Mouse (Mus musculus) hindbrain, embryonic 12.5 days (tissue): ENCODE measurements at regions not wholly inside any gene's neighbourhood (a gene's known extent, or its start where the extent isn't known, plus 50 kb on each side); places are given as distances from the start of the nearest gene placed in this dataset.

Source experiments
- ATAC-seq: fragments of 200-750 bp; cut with Nextera tagmentation; 2 replicates; pipeline ENCODE4 v1.8.0; 2017; ENCODE audit warnings: moderate TSS enrichment; ENCODE audit not compliant: low FRiP score
- H3K27ac ChIP-seq: fragments of 300-500 bp; sonication (generic); 2 replicates; pipeline ENCODE4 v1.5.1; 2016; ENCODE audit warnings: mild to moderate bottlenecking
- H3K27me3 ChIP-seq: fragments of 300-500 bp; sonication (generic); 2 replicates; pipeline ENCODE4 v1.6.1; 2016; ENCODE audit warnings: mild to moderate bottlenecking
- H3K36me3 ChIP-seq: fragments of 300-500 bp; sonication (generic); 2 replicates; pipeline ENCODE4 v1.6.1; 2016; ENCODE audit warnings: mild to moderate bottlenecking
- H3K4me1 ChIP-seq: fragments of 300-500 bp; sonication (generic); 2 replicates; pipeline ENCODE4 v1.6.1; 2016
- H3K4me2 ChIP-seq: fragments of 300-500 bp; sonication (generic); replicated peaks from 2 replicates; pipeline ENCODE4 v1.6.1; 2016; ENCODE audit warnings: mild to moderate bottlenecking
- H3K4me3 ChIP-seq: fragments of 300-500 bp; sonication (generic); 2 replicates; pipeline ENCODE4 v1.5.1; 2016; ENCODE audit warnings: mild to moderate bottlenecking
- H3K9ac ChIP-seq: fragments of 300-500 bp; sonication (generic); 2 replicates; pipeline ENCODE4 v1.6.1; 2016; ENCODE audit warnings: mild to moderate bottlenecking, moderate library complexity
- H3K9me3 ChIP-seq: fragments of 300-500 bp; sonication (generic); replicated peaks from 2 replicates; pipeline ENCODE4 v1.6.1; 2016; ENCODE audit warnings: mild to moderate bottlenecking
- WGBS: fragments of 180-500 bp; shearing (Covaris S2); methylation state at CpG from one replicate; pipeline ENCODE4 v1.1.7; 2016; 5-methylcytosine and 5-hydroxymethylcytosine counted together

DNA sequence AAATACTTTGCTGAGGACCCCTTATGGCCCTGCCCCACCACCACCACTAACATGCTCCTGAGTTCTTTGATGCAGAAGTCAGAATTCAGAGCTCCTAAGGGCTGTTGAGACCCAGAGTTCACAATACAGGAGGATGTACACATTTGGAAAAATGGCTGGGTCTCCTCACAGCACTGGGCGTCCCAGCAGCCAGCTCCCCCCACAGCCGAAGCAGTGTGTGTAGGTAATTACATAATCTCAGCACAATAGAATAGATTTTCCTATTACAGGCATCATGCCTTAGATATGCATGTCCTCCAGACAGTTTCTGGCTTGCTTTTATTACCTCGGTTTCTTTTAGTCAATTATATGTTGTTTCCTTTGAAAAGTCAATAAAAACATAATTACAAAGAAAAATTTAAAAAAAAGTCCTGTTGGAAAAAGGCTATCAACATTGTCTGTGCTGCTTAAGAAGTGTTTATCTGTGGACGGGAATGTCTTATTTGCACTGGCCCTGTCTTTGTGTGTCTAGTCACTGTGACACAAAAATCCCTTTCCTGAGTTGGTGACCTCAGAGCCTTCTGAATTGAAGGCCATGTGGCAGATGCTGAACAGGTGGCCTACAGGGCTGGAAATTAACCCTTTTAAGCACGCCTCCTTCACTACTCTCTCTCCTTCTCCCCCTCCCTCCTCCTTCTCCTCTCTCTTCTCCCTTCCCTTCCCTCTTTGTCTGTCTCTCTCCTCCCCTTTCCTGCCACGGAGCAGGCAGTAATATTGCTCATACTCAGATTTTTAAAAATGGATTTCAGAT lies 339.9 kb upstream of the Gm10131 start:
- H3K9ac ChIP-seq = no peak overlapping the region
- ATAC-seq = peak; percentile 53; the same call in 1 of the 2 replicates
- peaks cover 16% of the 10 kb centered on the region for H3K4me1 ChIP-seq
- no peak overlapping the region for H3K4me2 ChIP-seq
- no peak overlapping the region for H3K4me3 ChIP-seq
- H3K27me3 ChIP-seq = no peaks in the 10 kb centered on the region
- 0 out of 2 replicates have a peak overlapping the region, but pooled peaks have one; percentile 3 for H3K27ac ChIP-seq
- no peaks in the 10 kb centered on the region for H3K36me3 ChIP-seq
- no peaks in the 10 kb centered on the region for H3K9me3 ChIP-seq
- 38% methylated on average over 6 of the region's 6 CpGs for WGBS

DNA sequence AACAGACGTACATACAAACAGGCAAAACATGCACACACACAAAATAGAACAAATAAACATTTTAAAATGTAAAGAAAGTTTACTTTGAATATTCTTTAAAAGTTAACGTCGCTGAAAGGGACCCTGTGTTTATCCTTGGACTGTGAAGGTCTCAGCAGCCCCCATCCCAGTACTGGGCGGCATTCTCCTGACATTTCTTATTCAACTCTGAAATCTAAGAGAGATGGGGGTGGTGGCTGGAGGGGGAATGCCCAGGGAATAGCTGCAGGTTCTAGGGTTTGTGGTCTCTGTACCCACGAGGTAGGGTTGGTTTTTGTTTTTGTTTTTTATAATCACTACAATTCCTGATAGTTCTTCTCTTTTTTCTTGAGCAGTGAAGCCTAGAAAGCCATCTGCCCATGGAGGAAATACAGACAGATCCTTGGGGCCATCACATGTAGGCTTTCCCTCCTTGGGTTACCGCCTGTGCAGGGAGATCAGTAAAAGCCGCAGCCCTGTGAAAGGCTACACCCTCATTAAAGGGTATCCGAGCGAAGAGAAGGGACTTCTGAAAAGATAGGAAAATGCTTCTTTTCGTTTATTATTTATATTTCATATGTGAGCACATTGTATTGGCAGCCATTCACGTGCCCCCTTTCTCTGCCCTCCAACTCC lies 338.0 kb upstream of the Gm10131 start:
- no peak overlapping the region for H3K27ac ChIP-seq
- no peaks in the 10 kb centered on the region for H3K9me3 ChIP-seq
- 81% methylated on average over 11 of the region's 11 CpGs for WGBS
- no peaks in the 10 kb centered on the region for H3K36me3 ChIP-seq
- no peaks in the 10 kb centered on the region for H3K27me3 ChIP-seq
- no peak overlapping the region for H3K4me3 ChIP-seq
- H3K4me1 ChIP-seq = peaks cover 16% of the 10 kb centered on the region
- no peak overlapping the region for H3K9ac ChIP-seq
- no peak for ATAC-seq
- H3K4me2 ChIP-seq = no peak overlapping the region

DNA sequence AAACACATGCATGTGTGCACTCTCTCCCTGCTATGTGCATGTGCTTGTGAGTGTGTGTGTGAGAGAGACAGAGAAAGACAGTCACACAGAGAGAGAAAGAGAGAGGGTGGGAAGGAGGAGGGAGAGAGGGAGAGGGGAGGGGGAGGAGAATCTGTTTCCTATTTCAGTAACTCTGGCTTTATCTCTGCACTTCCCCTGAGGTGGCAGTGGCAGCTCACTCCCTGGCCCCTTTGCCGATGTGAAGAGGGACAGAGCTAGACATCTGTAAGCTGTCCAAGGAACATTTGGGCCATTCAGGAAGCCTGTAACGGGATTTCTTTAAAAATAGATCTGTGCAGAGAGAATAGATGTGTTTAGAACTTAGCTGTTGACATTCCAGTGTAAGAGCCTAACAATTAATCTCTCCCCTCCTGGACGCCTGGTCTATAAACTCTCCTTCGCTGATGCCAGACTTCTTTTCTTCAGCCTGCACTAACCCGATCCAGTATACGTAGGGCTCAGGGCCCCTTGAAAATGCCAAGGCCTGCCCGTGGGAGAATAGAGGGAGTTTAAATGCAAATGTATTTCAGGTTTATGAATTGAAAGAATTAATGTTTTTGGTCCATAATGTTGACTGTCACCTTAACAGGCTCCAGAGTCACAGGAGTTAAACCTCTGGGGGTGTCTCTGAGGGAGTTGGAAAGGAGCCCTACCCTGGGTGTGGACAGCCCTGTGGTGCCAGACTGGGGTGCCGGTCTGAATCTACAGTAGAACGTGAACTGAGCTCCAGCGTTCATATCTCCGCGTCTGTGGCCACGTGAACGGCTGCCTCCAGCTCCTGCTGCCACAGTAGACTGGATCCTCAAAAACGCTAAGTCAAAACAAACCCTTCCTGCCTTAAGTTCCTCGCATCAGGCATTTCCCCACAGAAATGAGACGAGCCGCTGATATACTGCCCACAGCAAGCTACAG lies 336.6 kb upstream of the Gm10131 start:
- ATAC-seq = no peak
- Histone ChIP-seq H3K4me2 (no peak overlapping the region), H3K36me3 (no peaks in the 10 kb centered on the region), H3K4me3 (no peak overlapping the region), H3K27ac (no peak overlapping the region), H3K27me3 (no peaks in the 10 kb centered on the region), H3K9ac (no peak overlapping the region), H3K4me1 (peaks cover 16% of the 10 kb centered on the region), H3K9me3 (no peaks in the 10 kb centered on the region)
- WGBS = 51% methylated on average over 18 of the region's 18 CpGs

- no peak overlapping the region for H3K27ac ChIP-seq
- WGBS = 86% methylated on average over 3 of the region's 3 CpGs
- no peak for ATAC-seq
- H3K9me3 ChIP-seq = no peaks in the 10 kb centered on the region
- no peaks in the 10 kb centered on the region for H3K27me3 ChIP-seq
- H3K4me1 ChIP-seq = peaks cover under 1% of the 10 kb centered on the region; the same call in 1 of the 2 replicates
- H3K9ac ChIP-seq = no peak overlapping the region
- no peaks in the 10 kb centered on the region for H3K36me3 ChIP-seq
- no peak overlapping the region for H3K4me3 ChIP-seq
- H3K4me2 ChIP-seq = no peak overlapping the region
These were observed 331.2 kb upstream of the Gm10131 start for GRCm38 (mm10) chr8:34442688-34443087.

DNA sequence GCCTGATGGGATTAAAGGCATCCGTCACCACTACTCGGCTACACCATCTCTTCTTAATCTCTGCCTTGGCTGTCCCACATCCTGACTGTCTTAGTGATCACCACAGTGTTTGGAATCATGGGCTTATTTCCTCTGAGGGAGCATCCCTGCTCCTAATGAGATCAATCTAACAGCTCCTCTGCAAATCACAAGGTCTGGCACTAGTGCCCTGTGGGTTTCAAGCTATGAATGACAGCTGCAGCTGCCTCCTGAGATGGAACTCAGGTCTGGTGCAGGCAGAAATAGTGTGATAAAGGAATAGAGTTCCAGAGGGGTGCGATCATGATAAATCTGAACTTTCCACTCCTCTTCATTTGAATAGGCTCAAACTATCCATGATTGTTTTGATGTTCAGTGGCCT lies 330.2 kb upstream of the Gm10131 start:
- 75% methylated on average over 3 of the region's 3 CpGs for WGBS
- no peak overlapping the region for H3K4me3 ChIP-seq
- H3K4me1 ChIP-seq = no peaks in the 10 kb centered on the region
- no peak overlapping the region for H3K9ac ChIP-seq
- H3K9me3 ChIP-seq = no peaks in the 10 kb centered on the region
- no peak overlapping the region for H3K4me2 ChIP-seq
- H3K27ac ChIP-seq = no peak overlapping the region
- no peaks in the 10 kb centered on the region for H3K27me3 ChIP-seq
- no peaks in the 10 kb centered on the region for H3K36me3 ChIP-seq
- no peak for ATAC-seq

- Histone ChIP-seq H3K36me3 (no peaks in the 10 kb centered on the region), H3K4me1 (no peaks in the 10 kb centered on the region), H3K4me3 (no peak overlapping the region), H3K9me3 (no peaks in the 10 kb centered on the region), H3K9ac (no peak overlapping the region), H3K4me2 (no peak overlapping the region), H3K27ac (no peak overlapping the region), H3K27me3 (no peaks in the 10 kb centered on the region)
- 90% methylated on average over 4 of the region's 4 CpGs for WGBS
- ATAC-seq = no peak
These were observed 329.2 kb upstream of the Gm10131 start for GRCm38 (mm10) chr8:34440771-34441170.

- no peak for ATAC-seq
- 95% methylated on average over 2 of the region's 2 CpGs for WGBS
- H3K4me3 ChIP-seq = no peak overlapping the region
- no peaks in the 10 kb centered on the region for H3K4me1 ChIP-seq
- no peaks in the 10 kb centered on the region for H3K9me3 ChIP-seq
- H3K27ac ChIP-seq = no peak overlapping the region
- H3K9ac ChIP-seq = no peak overlapping the region
- H3K36me3 ChIP-seq = no peaks in the 10 kb centered on the region
- H3K4me2 ChIP-seq = no peak overlapping the region
- no peaks in the 10 kb centered on the region for H3K27me3 ChIP-seq
These were observed 327.2 kb upstream of the Gm10131 start for GRCm38 (mm10) chr8:34438771-34439170.

DNA sequence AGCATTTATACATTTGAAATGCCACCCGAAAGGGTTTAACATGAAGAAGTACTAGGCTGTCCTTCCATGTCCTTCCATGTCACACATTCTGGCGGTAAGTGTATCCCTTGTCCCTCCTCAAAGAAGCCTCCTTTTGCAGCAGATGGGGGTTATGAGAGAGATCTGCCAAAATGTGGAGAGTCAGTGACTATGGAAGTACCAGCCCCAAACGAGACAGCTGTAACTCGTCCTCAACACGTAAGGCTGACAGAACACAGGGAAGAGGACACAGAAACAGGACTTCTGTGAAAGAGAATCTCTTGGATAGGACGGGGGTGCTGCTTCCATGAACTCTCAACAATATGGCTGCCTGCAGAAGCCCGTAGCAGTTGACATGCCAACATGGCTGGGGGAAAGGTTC lies 320.4 kb upstream of the Gm10131 start:
- H3K27ac ChIP-seq = no peak overlapping the region
- no peaks in the 10 kb centered on the region for H3K36me3 ChIP-seq
- no peaks in the 10 kb centered on the region for H3K27me3 ChIP-seq
- H3K4me1 ChIP-seq = no peaks in the 10 kb centered on the region
- no peak overlapping the region for H3K9ac ChIP-seq
- no peak overlapping the region for H3K4me3 ChIP-seq
- H3K9me3 ChIP-seq = no peaks in the 10 kb centered on the region
- no peak overlapping the region for H3K4me2 ChIP-seq
- 91% methylated on average over 7 of the region's 7 CpGs for WGBS
- no peak for ATAC-seq

- ATAC-seq = no peak
- Histone ChIP-seq H3K27me3 (no peaks in the 10 kb centered on the region), H3K4me2 (no peak overlapping the region), H3K36me3 (no peaks in the 10 kb centered on the region), H3K9me3 (no peaks in the 10 kb centered on the region), H3K4me3 (no peak overlapping the region), H3K9ac (no peak overlapping the region), H3K4me1 (no peaks in the 10 kb centered on the region), H3K27ac (no peak overlapping the region)
- 77% methylated on average over 3 of the region's 3 CpGs for WGBS
These were observed 317.7 kb upstream of the Gm10131 start for GRCm38 (mm10) chr8:34429231-34429630.

DNA sequence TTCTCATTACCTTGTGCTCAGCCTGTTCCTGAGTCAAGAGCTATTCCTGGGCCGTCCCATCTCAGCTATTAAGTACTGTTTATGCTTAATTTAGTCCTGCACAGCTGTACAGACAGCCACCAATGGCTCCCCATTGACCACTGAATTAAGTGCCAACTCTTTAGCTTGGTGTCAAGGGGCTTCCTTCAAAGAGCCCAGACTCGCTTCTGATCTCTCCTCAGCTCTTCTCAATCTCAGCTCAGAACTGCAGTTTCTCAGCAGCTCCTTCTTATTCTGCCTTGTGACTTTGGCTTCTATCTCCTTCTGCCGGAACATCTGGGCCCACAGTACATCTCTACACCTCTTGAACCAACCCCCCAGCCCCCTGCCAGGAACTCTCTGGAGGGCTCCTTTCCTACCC lies 290.0 kb upstream of the Gm10131 start:
- no peaks in the 10 kb centered on the region for H3K36me3 ChIP-seq
- no peaks in the 10 kb centered on the region for H3K9me3 ChIP-seq
- 71% methylated on average over 3 of the region's 3 CpGs for WGBS
- H3K4me1 ChIP-seq = peaks cover 16% of the 10 kb centered on the region
- H3K27ac ChIP-seq = no peak overlapping the region
- no peaks in the 10 kb centered on the region for H3K27me3 ChIP-seq
- no peak overlapping the region for H3K4me3 ChIP-seq
- no peak overlapping the region for H3K4me2 ChIP-seq
- no peak for ATAC-seq
- H3K9ac ChIP-seq = no peak overlapping the region

DNA sequence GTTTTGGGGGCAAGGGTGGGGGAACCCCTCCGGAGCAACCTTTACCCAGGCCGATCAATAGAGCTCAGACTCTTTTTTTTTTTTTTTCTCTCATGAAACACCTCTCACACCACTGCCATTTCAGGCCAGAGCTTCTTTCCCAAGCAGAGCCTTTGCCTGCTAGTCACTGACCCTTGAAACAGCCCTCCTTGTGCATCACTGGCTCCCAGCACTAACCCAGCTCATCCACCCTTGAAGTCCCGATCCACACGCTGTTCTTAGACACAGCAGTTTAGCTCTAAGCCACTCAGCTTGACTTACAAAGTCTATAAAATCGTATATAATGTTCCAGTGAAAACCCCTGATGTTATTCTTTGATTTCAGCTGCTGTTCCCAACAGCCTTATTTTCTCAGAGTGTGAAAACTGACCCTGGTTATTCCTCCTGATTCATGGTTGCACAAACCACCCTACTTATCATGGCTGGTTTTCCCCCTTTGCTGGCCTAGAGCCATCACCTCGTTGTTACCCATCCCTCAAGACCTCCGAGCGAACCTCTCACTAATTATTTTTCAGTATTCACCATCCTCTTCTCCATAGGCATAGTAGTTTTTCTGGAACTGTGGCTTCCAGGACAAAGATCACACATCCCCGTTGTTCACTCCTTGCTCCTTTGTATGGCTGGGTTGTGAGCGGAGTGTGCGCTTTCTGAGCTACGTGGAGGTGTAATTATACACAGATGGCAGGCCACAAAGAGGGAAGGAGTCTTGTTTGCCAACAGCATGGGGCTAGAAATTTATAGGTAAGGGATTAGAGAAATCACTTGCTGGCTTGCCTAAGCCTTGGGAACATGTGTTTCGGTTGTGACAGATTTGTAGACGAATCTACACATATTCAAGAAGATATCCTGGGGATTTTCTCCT lies 287.6 kb upstream of the Gm10131 start:
- H3K9me3 ChIP-seq = no peaks in the 10 kb centered on the region
- 57% methylated on average over 14 of the region's 14 CpGs for WGBS
- H3K27ac ChIP-seq = peak overlapping the region; percentile 85
- H3K27me3 ChIP-seq = no peaks in the 10 kb centered on the region
- peaks cover 16% of the 10 kb centered on the region for H3K4me1 ChIP-seq
- H3K9ac ChIP-seq = no peak overlapping the region
- no peak overlapping the region for H3K4me2 ChIP-seq
- ATAC-seq = no peak
- no peaks in the 10 kb centered on the region for H3K36me3 ChIP-seq
- no peak overlapping the region for H3K4me3 ChIP-seq
